Mouse (Mus musculus): ENCODE data around the gene Gm49673.
"Not testable (repeated sequence)": the region's sequence is repeated elsewhere in the genome, so short reads cannot be mapped to it uniquely, and the experiment has no call there.

Gene Gm49673

GRCm38 (mm10) chr17:8041197-8041596 is 106.4 kb downstream of the Gm49673 start:
- not testable (repeated sequence) for DNase-seq (ENCODE audit: low read depth, low spot score)

- DNase-seq (ENCODE audit: low read depth, low spot score), result not testable (repeated sequence)
These were observed 107.5 kb downstream of the Gm49673 start for GRCm38 (mm10) chr17:8039916-8040635.

- DNase-seq (ENCODE audit: low read depth, low spot score), result not testable (repeated sequence)
These were observed 110.6 kb downstream of the Gm49673 start for GRCm38 (mm10) chr17:8036976-8037375.

All from 3T3-L1 (cell line).